Mouse (Mus musculus): ENCODE measurements at regions not wholly inside any gene's neighbourhood (a gene's known extent, or its start where the extent isn't known, plus 50 kb on each side); places are given as distances from the start of the nearest gene placed in this dataset.
"Not testable (repeated sequence)": the region's sequence is repeated elsewhere in the genome, so short reads cannot be mapped to it uniquely, and the experiment has no call there.

- no peak for DNase-seq (ENCODE audit: low spot score in 2 of 2)
Observed at GRCm38 (mm10) chr1:117354624-117355023, 342.3 kb upstream of the Gm28363 start.

GRCm38 (mm10) chr1:117356418-117357194 is 340.3 kb upstream of the Gm28363 start:
- no peak for DNase-seq (ENCODE audit: low spot score in 2 of 2)

- no peak for DNase-seq (ENCODE audit: low spot score in 2 of 2)
Observed at GRCm38 (mm10) chr1:117364066-117364465, 332.9 kb upstream of the Gm28363 start.

- DNase-seq (ENCODE audit: low spot score in 2 of 2): no peak
Observed at GRCm38 (mm10) chr1:117412349-117412748, 284.6 kb upstream of the Gm28363 start.

GRCm38 (mm10) chr1:117457736-117458135 is 239.2 kb upstream of the Gm28363 start:
- DNase-seq (ENCODE audit: low spot score in 2 of 2): no peak

- not testable (repeated sequence) for DNase-seq (ENCODE audit: low spot score in 2 of 2)
Observed at GRCm38 (mm10) chr1:117458156-117458850, 238.6 kb upstream of the Gm28363 start.

- DNase-seq (ENCODE audit: low spot score in 2 of 2): not testable (repeated sequence)
Observed at GRCm38 (mm10) chr1:117459126-117459525, 237.8 kb upstream of the Gm28363 start.

GRCm38 (mm10) chr1:117490176-117490575 is 206.8 kb upstream of the Gm28363 start:
- no peak for DNase-seq (ENCODE audit: low spot score in 2 of 2)

- no peak for DNase-seq (ENCODE audit: low spot score in 2 of 2)
Observed at GRCm38 (mm10) chr1:117497003-117497402, 199.9 kb upstream of the Gm28363 start.

GRCm38 (mm10) chr1:117519498-117520032 is 177.4 kb upstream of the Gm28363 start:
- DNase-seq (ENCODE audit: low spot score in 2 of 2): peak; percentile 4 to 12
